Mouse (Mus musculus) heart, adult 2 months (tissue): Measurements from ENCODE around the gene Tmem170b.

Experiments
- CTCF ChIP-seq: fragments of 200-600 bp; IDR thresholded peaks from 2 replicates; pipeline ENCODE4 v1.8.1; 2022; ENCODE audit warnings: antibody characterized with exemption, mild to moderate bottlenecking, moderate library complexity
- POLR2A ChIP-seq: fragments of 200-500 bp; IDR thresholded peaks from 2 replicates; pipeline ENCODE4 v1.6.1; 2011; ENCODE audit warnings: mild to moderate bottlenecking, low read depth, low read length, control low read depth; ENCODE audit not compliant: insufficient read depth

GRCm38 (mm10) chr13:41670386-41671130 lies 64.9 kb downstream of the Tmem170b start:
- TF ChIP-seq CTCF (no peak), POLR2A (no peak)
